Mouse (Mus musculus) kidney, postnatal 4 days (tissue): ENCODE measurements around the gene Zc3h8.

ENCODE experiments used
- DNase-seq, 2 experiments: peaks; one replicate each; pipeline ENCODE4 v3.0.0; 2021; ENCODE audit warnings: mixed read lengths in 2 of 2

The Zc3h8 gene

GRCm38 (mm10) chr2:128890661-128891335, 53.1 kb downstream of the Zc3h8 start:
- peak; percentile 24 to 31 for DNase-seq

GRCm38 (mm10) chr2:128887866-128888550, 55.9 kb downstream of the Zc3h8 start:
- DNase-seq = peak; percentile 22 to 52

GRCm38 (mm10) chr2:128885225-128885811, 58.6 kb downstream of the Zc3h8 start:
- no peak for DNase-seq

GRCm38 (mm10) chr2:128881236-128881635, 62.6 kb downstream of the Zc3h8 start:
- peak in 1 of 2 experiments; percentile 17 for DNase-seq
